Mouse (Mus musculus): ENCODE measurements around the gene Elof1. TPM values are rescaled to one million over a fixed set of nuclear protein-coding genes. Genes with fewer than 3 reads are reported as not detected.

Gene Elof1
- 171 and 172 TPM in 2 replicates for polyA plus RNA-seq (2016; fragmentation: Nextera tagmentation; extraction: Ambion mirVana)

DNA sequence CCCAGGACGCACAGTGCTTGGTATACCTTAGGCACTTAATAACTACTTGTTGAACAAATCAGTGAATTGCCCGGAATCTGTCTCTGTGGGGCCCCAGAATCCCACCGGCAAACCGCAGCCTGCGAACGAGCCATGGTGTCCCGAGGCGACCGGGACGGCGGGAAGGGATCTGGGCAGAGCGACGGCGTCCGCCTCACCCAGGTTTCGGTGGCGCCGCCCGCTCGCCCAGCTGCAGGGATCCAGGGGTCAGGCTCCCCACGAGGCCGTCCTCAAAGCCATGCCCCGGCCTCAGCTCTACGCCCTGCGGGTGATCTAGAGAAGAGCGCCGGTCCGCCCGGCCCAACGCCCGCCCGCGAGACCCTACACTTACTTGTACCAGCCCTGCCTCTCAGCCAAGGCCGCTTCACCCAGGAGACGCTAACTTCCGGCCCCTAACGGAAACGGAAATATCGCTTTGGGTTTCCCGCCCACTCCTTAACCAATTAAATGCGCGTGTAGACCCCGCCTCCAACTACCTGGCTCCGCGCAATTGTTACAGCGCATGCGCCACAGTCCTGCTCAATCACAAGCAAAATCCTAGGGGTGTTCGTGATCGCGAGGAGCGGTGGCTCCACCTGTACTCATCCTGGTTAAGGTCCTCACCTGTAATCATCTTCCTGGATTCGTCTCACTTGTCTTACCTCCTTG, at the start of gene Elof1:
Gene Elof1 (minus strand): TSS at position 433 of the 687 bp plus-strand sequence.
- Histone ChIP-seq H3K27me3 (replicated peaks) (no peaks in the 10 kb centered on the region), H3K4me3 (peak within 1 kb of the TSS; percentile 77), H3K36me3 (peaks cover 23% of the 10 kb centered on the region), H3K27ac (peak within 1 kb of the TSS; percentile 28; the same call in 1 of the 2 replicates), H3K9ac (peak within 1 kb of the TSS; percentile 85), H3K9me3 (no peaks in the 10 kb centered on the region), H3K4me1 (peaks cover 10% of the 10 kb centered on the region), H3K4me2 (replicated peaks) (peak within 1 kb of the TSS; percentile 89)
- WGBS, result under 1% methylated on average over 52 of the region's 52 CpGs
- ATAC-seq (ENCODE audit: low FRiP score, low read depth), result peak; percentile 94

- Histone ChIP-seq H3K36me3 (no peaks in the 10 kb centered on the region), H3K27ac (no peak overlapping the region), H3K27me3 (replicated peaks) (no peaks in the 10 kb centered on the region), H3K4me3 (no peak overlapping the region), H3K4me2 (replicated peaks) (no peak overlapping the region), H3K9ac (no peak overlapping the region), H3K4me1 (no peaks in the 10 kb centered on the region), H3K9me3 (peaks cover 4% of the 10 kb centered on the region; the same call in 1 of the 2 replicates)
- ATAC-seq (ENCODE audit: low FRiP score, low read depth), result no peak
- 89% methylated on average over 10 of the region's 10 CpGs for WGBS
Measured at GRCm38 (mm10) chr9:22166686-22167085, 49.7 kb upstream of the Elof1 start.

- ATAC-seq (ENCODE audit: low FRiP score, low read depth), result no peak
- WGBS, result 54% methylated on average over 6 of the region's 6 CpGs
- peaks cover 4% of the 10 kb centered on the region; the same call in 1 of the 2 replicates for H3K9me3 ChIP-seq
- H3K4me2 ChIP-seq (replicated peaks), result 0 out of 2 replicates have a peak overlapping the region, but pooled peaks have one; percentile 75
- no peaks in the 10 kb centered on the region for H3K4me1 ChIP-seq
- H3K36me3 ChIP-seq, result no peaks in the 10 kb centered on the region
- H3K27me3 ChIP-seq (replicated peaks), result no peaks in the 10 kb centered on the region
- H3K27ac ChIP-seq, result no peak overlapping the region
- no peak overlapping the region for H3K9ac ChIP-seq
- H3K4me3 ChIP-seq, result no peak overlapping the region
Measured at GRCm38 (mm10) chr9:22165964-22166363, 49.0 kb upstream of the Elof1 start.

GRCm38 (mm10) chr9:22164711-22165668, 48.0 kb upstream of the Elof1 start:
- Histone ChIP-seq H3K9me3 (peaks cover 4% of the 10 kb centered on the region; the same call in 1 of the 2 replicates), H3K36me3 (no peaks in the 10 kb centered on the region), H3K4me3 (peak overlapping the region; percentile 51), H3K9ac (peak overlapping the region; percentile 64), H3K4me2 (replicated peaks) (peak overlapping the region; percentile 75), H3K27me3 (replicated peaks) (no peaks in the 10 kb centered on the region), H3K27ac (no peak overlapping the region), H3K4me1 (no peaks in the 10 kb centered on the region)
- ATAC-seq (ENCODE audit: low FRiP score, low read depth), result peak; percentile 86
- 3% methylated on average over 53 of the region's 54 CpGs for WGBS

GRCm38 (mm10) chr9:22162912-22163311, 45.9 kb upstream of the Elof1 start:
- Histone ChIP-seq H3K9me3 (peaks cover 4% of the 10 kb centered on the region; the same call in 1 of the 2 replicates), H3K4me1 (peaks cover 4% of the 10 kb centered on the region; the same call in 1 of the 2 replicates), H3K27me3 (replicated peaks) (peaks cover 2% of the 10 kb centered on the region; the same call in 1 of the 2 replicates), H3K27ac (no peak overlapping the region), H3K4me2 (replicated peaks) (no peak overlapping the region), H3K9ac (no peak overlapping the region), H3K36me3 (peaks cover 3% of the 10 kb centered on the region; the same call in 1 of the 2 replicates), H3K4me3 (no peak overlapping the region)
- ATAC-seq (ENCODE audit: low FRiP score, low read depth), result no peak
- 86% methylated on average over 7 of the region's 7 CpGs for WGBS

- peaks cover 3% of the 10 kb centered on the region; the same call in 1 of the 2 replicates for H3K36me3 ChIP-seq
- ATAC-seq (ENCODE audit: low FRiP score, low read depth), result no peak
- peaks cover 6% of the 10 kb centered on the region; the same call in 1 of the 2 replicates for H3K27me3 ChIP-seq (replicated peaks)
- H3K4me2 ChIP-seq (replicated peaks), result no peak overlapping the region
- H3K9ac ChIP-seq, result no peak overlapping the region
- H3K9me3 ChIP-seq, result peaks cover 4% of the 10 kb centered on the region; the same call in 1 of the 2 replicates
- no peak overlapping the region for H3K4me3 ChIP-seq
- no peak overlapping the region for H3K27ac ChIP-seq
- WGBS, result 80% methylated on average over 9 of the region's 9 CpGs
- peaks cover 10% of the 10 kb centered on the region for H3K4me1 ChIP-seq
Measured at GRCm38 (mm10) chr9:22162305-22162704, 45.3 kb upstream of the Elof1 start.

GRCm38 (mm10) chr9:22161299-22161698, 44.3 kb upstream of the Elof1 start:
- Histone ChIP-seq H3K4me2 (replicated peaks) (no peak overlapping the region), H3K9me3 (no peaks in the 10 kb centered on the region), H3K4me3 (no peak overlapping the region), H3K27ac (no peak overlapping the region), H3K9ac (no peak overlapping the region), H3K36me3 (peaks cover 3% of the 10 kb centered on the region; the same call in 1 of the 2 replicates), H3K4me1 (peaks cover 11% of the 10 kb centered on the region), H3K27me3 (replicated peaks) (peaks cover 6% of the 10 kb centered on the region; the same call in 1 of the 2 replicates)
- no peak for ATAC-seq (ENCODE audit: low FRiP score, low read depth)
- WGBS, result 43% methylated on average over 6 of the region's 6 CpGs

GRCm38 (mm10) chr9:22157516-22158265, 40.7 kb upstream of the Elof1 start:
- WGBS, result 66% methylated on average over 34 of the region's 34 CpGs
- H3K27ac ChIP-seq, result no peak overlapping the region

DNA sequence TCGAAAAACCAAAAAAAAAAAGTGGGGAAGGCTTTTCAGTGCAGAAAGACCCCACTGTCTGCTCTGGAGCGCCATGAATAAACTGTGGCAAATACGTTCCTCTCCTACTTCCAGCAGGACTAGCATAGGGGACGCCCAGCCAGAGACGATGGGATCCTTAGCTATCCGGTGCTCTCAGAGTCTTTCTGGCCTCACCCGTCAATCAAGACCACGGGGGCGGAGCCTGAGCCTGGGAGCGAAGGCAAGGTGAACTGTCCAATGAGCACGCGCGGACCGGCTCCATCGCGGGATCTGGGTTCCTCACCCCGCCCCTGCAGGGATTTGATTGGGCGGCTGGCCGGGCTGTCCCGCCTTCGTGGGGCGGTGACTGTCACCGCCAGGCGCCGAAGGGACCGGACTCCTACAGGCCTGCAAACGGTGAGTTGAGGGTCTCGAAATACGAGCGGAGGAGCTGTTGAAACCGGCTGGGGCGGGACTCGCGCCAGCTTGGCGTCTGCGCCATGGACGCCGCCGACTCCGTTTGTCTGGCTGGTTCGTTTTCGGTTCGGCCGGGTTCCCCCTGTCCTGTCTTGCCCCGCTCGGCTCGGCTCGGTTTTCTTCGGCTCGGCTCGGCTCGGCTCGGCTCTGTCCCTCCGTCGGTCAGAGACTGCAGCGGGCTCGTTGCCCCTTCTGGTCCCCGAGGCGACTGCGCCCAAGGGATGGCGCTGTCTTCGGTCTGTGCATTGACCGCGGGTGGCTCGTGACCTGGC, 39.7 kb upstream of the Elof1 start, which contains the start of gene Pigyl:
Gene Pigyl (plus strand): TSS at position 350 of the 749 bp plus-strand sequence.
- 1% methylated on average over 65 of the region's 65 CpGs for WGBS
- Histone ChIP-seq H3K4me3 (peak within 1 kb of the TSS; percentile 60), H3K9me3 (no peaks in the 10 kb centered on the region), H3K27me3 (replicated peaks) (peaks cover 6% of the 10 kb centered on the region; the same call in 1 of the 2 replicates), H3K4me2 (replicated peaks) (peak within 1 kb of the TSS; percentile 75), H3K36me3 (peaks cover 3% of the 10 kb centered on the region; the same call in 1 of the 2 replicates), H3K4me1 (peaks cover 11% of the 10 kb centered on the region), H3K9ac (peak within 1 kb of the TSS; percentile 82), H3K27ac (peak within 1 kb of the TSS; percentile 64)
- peak; percentile 97 for ATAC-seq (ENCODE audit: low FRiP score, low read depth)

More at GRCm38 (mm10) chr9:22157516-22158265, 40.7 kb upstream of the Elof1 start:
- peaks cover 6% of the 10 kb centered on the region; the same call in 1 of the 2 replicates for H3K27me3 ChIP-seq (replicated peaks)
- H3K4me2 ChIP-seq (replicated peaks), result peak overlapping the region; percentile 75
- ATAC-seq (ENCODE audit: low FRiP score, low read depth), result no peak
- peak overlapping the region; percentile 60 for H3K4me3 ChIP-seq
- peak overlapping the region; percentile 82 for H3K9ac ChIP-seq
- peaks cover 11% of the 10 kb centered on the region for H3K4me1 ChIP-seq
- peaks cover 3% of the 10 kb centered on the region; the same call in 1 of the 2 replicates for H3K36me3 ChIP-seq
- H3K9me3 ChIP-seq, result no peaks in the 10 kb centered on the region

GRCm38 (mm10) chr9:22155614-22156013, 38.6 kb upstream of the Elof1 start:
- Histone ChIP-seq H3K4me3 (no peak overlapping the region), H3K9ac (no peak overlapping the region)
- WGBS, result 28% methylated on average over 10 of the region's 10 CpGs

More at GRCm38 (mm10) chr9:22155614-22156013, 38.6 kb upstream of the Elof1 start:
- ATAC-seq (ENCODE audit: low FRiP score, low read depth), result 0 out of 2 replicates have a peak, but pooled peaks have one; percentile 3
- no peaks in the 10 kb centered on the region for H3K9me3 ChIP-seq
- peaks cover 11% of the 10 kb centered on the region for H3K4me1 ChIP-seq
- peaks cover 3% of the 10 kb centered on the region; the same call in 1 of the 2 replicates for H3K36me3 ChIP-seq
- no peak overlapping the region for H3K27ac ChIP-seq
- H3K27me3 ChIP-seq (replicated peaks), result peaks cover 6% of the 10 kb centered on the region; the same call in 1 of the 2 replicates
- H3K4me2 ChIP-seq (replicated peaks), result 0 out of 2 replicates have a peak overlapping the region, but pooled peaks have one; percentile 8
